Mouse (Mus musculus) embryonic facial prominence, embryonic 13.5 days (tissue): ENCODE data around the gene Ampd3. TPM values are rescaled to one million over a fixed set of nuclear protein-coding genes. Genes with fewer than 3 reads are reported as not detected.

ENCODE experiments used
- ATAC-seq: fragments of 200-750 bp; cut with Nextera tagmentation; 2 replicates; pipeline ENCODE4 v1.8.0; 2017; ENCODE audit warnings: low read depth; ENCODE audit not compliant: insufficient number of reproducible peaks, insufficient read depth, low FRiP score, low TSS enrichment
- H3K27ac ChIP-seq: fragments of 300-500 bp; sonication (generic); 2 replicates; pipeline ENCODE4 v1.5.1; 2015; ENCODE audit warnings: moderate library complexity, mild to moderate bottlenecking, inconsistent platforms
- H3K27me3 ChIP-seq: fragments of 300-500 bp; sonication (generic); 2 replicates; pipeline ENCODE4 v1.6.1; 2015; ENCODE audit warnings: mild to moderate bottlenecking, inconsistent platforms
- H3K36me3 ChIP-seq: fragments of 300-500 bp; sonication (generic); 2 replicates; pipeline ENCODE4 v1.6.1; 2015; ENCODE audit warnings: mild to moderate bottlenecking, inconsistent platforms
- H3K4me1 ChIP-seq: fragments of 300-500 bp; sonication (generic); 2 replicates; pipeline ENCODE4 v1.6.1; 2015; ENCODE audit warnings: inconsistent platforms
- H3K4me2 ChIP-seq: fragments of 300-500 bp; sonication (generic); 2 replicates; pipeline ENCODE4 v1.6.1; 2015; ENCODE audit warnings: moderate library complexity, mild to moderate bottlenecking, inconsistent platforms
- H3K4me3 ChIP-seq: fragments of 300-500 bp; sonication (generic); 2 replicates; pipeline ENCODE4 v1.5.1; 2015; ENCODE audit warnings: mild to moderate bottlenecking, inconsistent platforms
- H3K9ac ChIP-seq: fragments of 300-500 bp; sonication (generic); 2 replicates; pipeline ENCODE4 v1.6.1; 2015; ENCODE audit warnings: mild to moderate bottlenecking, inconsistent platforms
- H3K9me3 ChIP-seq: fragments of 300-500 bp; sonication (generic); 2 replicates; pipeline ENCODE4 v1.6.1; 2016; ENCODE audit warnings: inconsistent platforms
- WGBS: fragments of 180-500 bp; shearing (Covaris S2); methylation state at CpG from one replicate; pipeline ENCODE4 v1.1.7; 2015; ENCODE audit warnings: mixed read lengths; 5-methylcytosine and 5-hydroxymethylcytosine counted together
- microRNA-seq: library from miRNA; unstranded; fragments of <30 nt; microRNA quantifications from one replicate; pipeline ENCODE4, GENCODE M21; 2016
- polyA plus RNA-seq: library from polyadenylated mRNA; unstranded; fragments of >200 nt; fragmentation: Nextera tagmentation; extraction: Ambion mirVana; gene quantifications from 2 replicates; pipeline ENCODE4 v1.2.1, GENCODE M21; 2015

The Ampd3 gene
- polyA plus RNA-seq, 1 experiment from 2014 or later = 3.5 TPM

DNA sequence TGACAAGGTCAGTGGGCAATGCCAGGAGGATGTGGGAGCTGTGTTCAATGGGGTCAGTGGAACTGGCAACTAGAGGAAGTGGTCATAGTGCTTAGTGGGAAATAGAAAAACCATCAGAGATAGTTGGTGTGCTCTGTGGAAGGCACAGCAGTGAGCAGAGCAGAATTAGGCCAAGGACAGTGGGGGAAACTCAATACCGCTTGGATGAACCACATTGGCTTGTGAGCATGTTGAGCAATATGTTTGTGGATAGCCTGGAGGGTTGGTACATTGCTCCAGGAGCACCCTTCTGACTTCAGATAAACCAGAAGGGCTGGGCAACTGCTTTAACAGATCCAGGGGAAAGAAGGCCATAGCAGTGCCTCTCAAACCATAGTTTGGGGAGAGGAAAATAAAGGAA is 80.4 kb downstream of the Ampd3 start:
- peaks cover 4% of the 10 kb centered on the region for H3K4me1 ChIP-seq
- H3K36me3 ChIP-seq = no peaks in the 10 kb centered on the region
- H3K9me3 ChIP-seq = no peaks in the 10 kb centered on the region
- H3K27me3 ChIP-seq = no peaks in the 10 kb centered on the region
- no peak overlapping the region for H3K9ac ChIP-seq
- no peak for ATAC-seq
- 89% methylated on average over 1 of the region's 1 CpGs for WGBS
- no peak overlapping the region for H3K4me2 ChIP-seq
- H3K4me3 ChIP-seq = no peak overlapping the region
- H3K27ac ChIP-seq = no peak overlapping the region

DNA sequence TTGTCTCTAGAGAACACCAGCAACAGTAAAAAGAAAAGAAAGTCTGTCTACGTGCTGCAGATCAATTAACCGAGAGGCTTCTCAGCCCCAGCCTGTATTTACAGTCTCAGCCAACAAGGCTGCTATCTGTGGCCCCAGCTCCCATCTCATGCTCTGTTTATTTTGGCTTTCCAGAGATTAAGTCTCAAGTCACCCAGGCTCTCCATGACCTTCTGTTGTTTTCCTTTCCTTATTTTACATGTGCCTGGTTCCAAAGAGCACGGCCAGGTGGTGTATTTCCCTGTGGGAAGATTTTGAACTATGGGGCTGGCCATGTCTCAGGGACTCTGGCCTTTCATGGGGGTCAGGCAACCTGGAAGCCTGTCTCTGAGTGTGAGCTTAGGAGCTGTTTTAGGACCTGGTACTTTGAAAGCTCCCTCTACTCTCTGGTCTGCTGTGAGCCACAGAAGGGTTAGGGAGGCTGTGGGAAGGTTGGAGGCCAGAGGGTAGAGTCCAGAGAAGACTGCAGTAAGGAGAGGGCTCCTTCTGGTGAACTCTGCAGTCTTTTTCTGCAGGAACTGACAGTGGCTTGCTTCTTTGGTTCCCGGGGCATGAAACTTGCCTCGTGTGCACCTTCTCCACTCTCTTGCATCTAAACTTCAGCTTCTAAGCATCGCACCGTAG is 83.7 kb downstream of the Ampd3 start:
- no peak for ATAC-seq
- H3K27me3 ChIP-seq = no peaks in the 10 kb centered on the region
- H3K27ac ChIP-seq = no peak overlapping the region
- no peaks in the 10 kb centered on the region for H3K36me3 ChIP-seq
- no peaks in the 10 kb centered on the region; the same call in 1 of the 2 replicates for H3K4me1 ChIP-seq
- no peak overlapping the region for H3K9ac ChIP-seq
- H3K9me3 ChIP-seq = no peaks in the 10 kb centered on the region
- H3K4me2 ChIP-seq = no peak overlapping the region
- 72% methylated on average over 7 of the region's 7 CpGs for WGBS
- H3K4me3 ChIP-seq = no peak overlapping the region

DNA sequence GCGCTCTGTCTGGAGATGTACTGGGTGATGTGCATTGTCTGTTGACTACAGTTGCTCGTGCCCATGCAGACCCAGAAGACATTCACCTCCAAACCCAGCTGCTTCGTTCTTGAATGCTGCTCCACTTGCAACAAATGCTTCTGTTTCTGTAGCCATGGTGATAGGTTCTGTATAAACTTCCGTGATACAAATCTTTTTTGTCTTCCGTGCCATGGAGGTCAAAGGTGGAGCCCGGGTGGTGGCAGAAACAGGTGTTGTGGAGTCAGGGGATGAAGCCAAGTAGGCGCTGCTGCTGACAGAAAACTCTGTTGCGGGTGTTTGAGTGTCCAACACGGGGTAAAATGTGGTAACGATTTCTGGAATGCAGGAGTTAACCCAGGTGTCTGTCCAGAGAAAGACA is 85.6 kb downstream of the Ampd3 start:
- ATAC-seq = no peak
- Histone ChIP-seq H3K4me1 (no peaks in the 10 kb centered on the region; the same call in 1 of the 2 replicates), H3K36me3 (no peaks in the 10 kb centered on the region), H3K4me2 (no peak overlapping the region), H3K9me3 (no peaks in the 10 kb centered on the region), H3K27ac (no peak overlapping the region), H3K27me3 (no peaks in the 10 kb centered on the region), H3K9ac (no peak overlapping the region), H3K4me3 (no peak overlapping the region)
- 65% methylated on average over 10 of the region's 10 CpGs for WGBS

DNA sequence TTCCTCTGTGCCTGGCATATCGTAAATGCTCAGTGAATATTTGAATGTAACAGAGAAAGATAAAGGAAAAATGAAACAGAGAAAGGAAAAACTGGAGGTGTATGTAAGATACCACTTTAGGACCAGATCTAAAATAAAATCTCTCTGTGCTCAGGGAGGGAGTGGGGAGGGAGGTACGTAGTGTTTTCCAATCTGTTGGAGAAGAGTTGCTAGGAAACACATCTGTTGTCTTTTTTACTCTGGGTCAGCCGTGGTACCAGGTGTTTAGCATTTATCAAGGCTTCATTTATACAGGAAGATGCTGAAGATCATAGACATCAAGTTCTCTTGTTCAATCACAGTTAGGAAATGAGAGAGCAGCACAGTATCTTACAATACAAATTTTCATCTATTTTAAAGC is 86.5 kb downstream of the Ampd3 start:
- WGBS = 49% methylated on average over 3 of the region's 3 CpGs
- H3K27ac ChIP-seq = no peak overlapping the region
- no peak overlapping the region for H3K9ac ChIP-seq
- no peak for ATAC-seq
- H3K4me2 ChIP-seq = no peak overlapping the region
- no peaks in the 10 kb centered on the region; the same call in 1 of the 2 replicates for H3K4me1 ChIP-seq
- no peaks in the 10 kb centered on the region for H3K27me3 ChIP-seq
- H3K9me3 ChIP-seq = no peaks in the 10 kb centered on the region
- H3K36me3 ChIP-seq = no peaks in the 10 kb centered on the region
- H3K4me3 ChIP-seq = no peak overlapping the region

DNA sequence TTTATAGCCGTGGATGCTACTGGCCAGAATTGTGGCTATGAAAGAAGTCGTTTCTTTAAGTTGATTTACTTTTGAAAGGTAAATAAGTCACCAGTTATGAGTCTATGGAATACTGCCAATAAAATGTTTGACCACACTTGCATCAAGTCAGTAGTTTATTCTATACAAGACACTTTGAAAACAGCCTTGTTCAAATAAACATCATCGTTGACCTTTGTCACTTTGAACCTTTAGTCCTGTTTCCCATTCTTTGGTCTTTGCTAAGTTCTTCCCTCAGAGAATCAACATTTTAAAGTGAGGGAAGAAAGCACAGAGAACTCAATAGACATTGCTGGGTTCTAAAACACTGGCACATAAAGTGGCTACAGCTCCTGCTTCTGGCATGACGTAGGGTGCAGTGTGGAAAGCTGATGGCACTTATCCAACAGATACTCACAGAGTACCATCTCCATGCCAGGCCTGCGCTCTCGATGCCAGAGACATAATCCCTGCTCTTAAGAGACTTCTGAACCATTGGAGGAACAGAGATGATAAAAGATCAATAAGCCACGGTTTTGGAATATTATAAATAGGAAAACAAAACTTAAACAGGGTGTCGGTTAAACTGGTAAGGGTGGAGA is 87.0 kb downstream of the Ampd3 start:
- H3K9ac ChIP-seq = no peak overlapping the region
- no peak overlapping the region for H3K4me2 ChIP-seq
- no peaks in the 10 kb centered on the region; the same call in 1 of the 2 replicates for H3K4me1 ChIP-seq
- ATAC-seq = no peak
- H3K27me3 ChIP-seq = no peaks in the 10 kb centered on the region
- WGBS = 84% methylated on average over 8 of the region's 8 CpGs
- H3K27ac ChIP-seq = no peak overlapping the region
- no peaks in the 10 kb centered on the region for H3K9me3 ChIP-seq
- H3K36me3 ChIP-seq = no peaks in the 10 kb centered on the region
- no peak overlapping the region for H3K4me3 ChIP-seq

DNA sequence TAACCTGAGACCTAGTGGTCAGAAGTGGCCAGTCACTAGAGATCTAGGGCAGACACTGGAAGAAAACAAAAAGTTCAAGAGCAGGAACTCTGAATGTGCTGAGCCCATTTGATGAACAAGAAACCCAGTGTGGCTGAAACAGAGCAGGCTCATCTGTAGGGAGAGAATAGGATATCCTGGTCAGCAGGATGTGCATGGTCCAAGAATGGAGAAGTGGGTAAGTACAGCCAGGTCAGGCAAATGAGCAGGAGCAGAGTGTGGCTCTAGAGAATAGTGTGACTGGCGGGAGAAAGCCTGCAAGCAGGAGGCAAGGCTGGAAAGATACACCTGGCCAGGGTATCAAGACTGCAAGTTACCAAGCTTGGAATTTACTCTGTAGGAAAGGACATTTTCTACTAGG is 87.6 kb downstream of the Ampd3 start:
- H3K36me3 ChIP-seq = no peaks in the 10 kb centered on the region
- 81% methylated on average over 1 of the region's 1 CpGs for WGBS
- H3K4me3 ChIP-seq = no peak overlapping the region
- no peak overlapping the region for H3K27ac ChIP-seq
- H3K27me3 ChIP-seq = no peaks in the 10 kb centered on the region
- H3K9me3 ChIP-seq = no peaks in the 10 kb centered on the region
- H3K4me1 ChIP-seq = no peaks in the 10 kb centered on the region; the same call in 1 of the 2 replicates
- no peak overlapping the region for H3K4me2 ChIP-seq
- no peak for ATAC-seq
- H3K9ac ChIP-seq = no peak overlapping the region

DNA sequence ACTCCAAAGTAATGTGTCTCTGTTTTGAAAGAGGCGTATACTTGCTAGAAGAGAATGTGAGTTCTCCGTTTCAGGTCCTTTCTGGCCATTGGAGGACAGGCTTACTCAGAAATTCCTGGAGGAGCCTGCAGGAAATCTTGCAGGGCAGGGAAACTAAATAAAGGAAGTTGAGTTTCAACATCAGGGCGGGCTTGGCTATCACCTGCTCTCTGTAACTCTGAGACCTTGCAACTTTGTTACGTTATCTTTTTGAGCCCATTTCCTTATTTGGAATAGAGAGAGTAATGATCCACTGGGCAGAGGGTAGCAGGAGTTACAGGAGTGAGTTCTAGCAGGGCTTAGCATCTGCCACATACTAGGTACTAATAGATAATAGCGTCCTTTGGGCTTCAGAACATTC is 92.1 kb downstream of the Ampd3 start:
- H3K9me3 ChIP-seq = no peaks in the 10 kb centered on the region
- 64% methylated on average over 5 of the region's 5 CpGs for WGBS
- no peak overlapping the region for H3K9ac ChIP-seq
- no peak for ATAC-seq
- H3K36me3 ChIP-seq = no peaks in the 10 kb centered on the region
- no peaks in the 10 kb centered on the region for H3K27me3 ChIP-seq
- H3K4me1 ChIP-seq = 0 out of 2 replicates have a peak, but pooled peaks cover 4% of the 10 kb centered on the region
- H3K27ac ChIP-seq = no peak overlapping the region
- H3K4me2 ChIP-seq = no peak overlapping the region
- H3K4me3 ChIP-seq = no peak overlapping the region

Small RNA genes within 50 kb of the gene (microRNA-seq; reads per million reads assigned to microRNA genes)
- gene Gm47282 = not detected

Other genes starting within 250 kb of the Ampd3 start
- 29.9 and 31.6 TPM in 2 replicates for gene Sbf2, start 153.3 kb upstream of the Ampd3 start, polyA plus RNA-seq
- 2.9 TPM in 2 replicates for gene Adm, start 140.5 kb upstream of the Ampd3 start, polyA plus RNA-seq
- 16.9 and 17.0 TPM in 2 replicates for gene Rnf141, start 76.3 kb downstream of the Ampd3 start, polyA plus RNA-seq
- gene Lyve1, start 95.0 kb downstream of the Ampd3 start, polyA plus RNA-seq = 2.8 and 5.2 TPM in 2 replicates
- 0.18 and 0.44 TPM in 2 replicates for gene Mrvi1, start 214.3 kb downstream of the Ampd3 start, polyA plus RNA-seq